Mouse (Mus musculus) embryonic fibroblast, embryonic 13.5 days (primary cell): Measurements from ENCODE around the gene Pin4.

Source experiments
- CTCF ChIP-seq: IDR thresholded peaks from 2 replicates; pipeline ENCODE4 v1.5.1; 2011; ENCODE audit warnings: mild to moderate bottlenecking, control low read depth, low read length, moderate library complexity, borderline replicate concordance; ENCODE audit not compliant: insufficient read depth
- POLR2A ChIP-seq: IDR thresholded peaks from 2 replicates; pipeline ENCODE4 v1.6.1; 2011; ENCODE audit warnings: low read depth, mild to moderate bottlenecking, control low read depth, low read length, moderate library complexity

GRCm38 (mm10) chrX:102076886-102077765 lies 42.1 kb upstream of the Pin4 start:
- no peak for TF ChIP-seq CTCF
- no peak for TF ChIP-seq POLR2A
